Mouse (Mus musculus) stomach, embryonic 14.5 days (tissue): ENCODE measurements around the gene Tstd1. TPM values are rescaled to one million over a fixed set of nuclear protein-coding genes. Genes with fewer than 3 reads are reported as not detected.

ENCODE experiments used
- ATAC-seq: fragments of 200-750 bp; cut with Nextera tagmentation; 2 replicates; pipeline ENCODE4 v1.8.0; 2017; ENCODE audit warnings: low read depth, moderate TSS enrichment; ENCODE audit not compliant: insufficient number of reproducible peaks, insufficient read depth, low FRiP score
- H3K27ac ChIP-seq: fragments of 300-500 bp; sonication (generic); 2 replicates; pipeline ENCODE4 v1.5.1; 2014; ENCODE audit warnings: mild to moderate bottlenecking, low read length, moderate library complexity, mixed read lengths
- H3K27me3 ChIP-seq: fragments of 300-500 bp; sonication (generic); 2 replicates; pipeline ENCODE4 v1.6.1; 2014; ENCODE audit warnings: low read length, control low read depth, mixed read lengths; ENCODE audit not compliant: control insufficient read depth, insufficient read depth
- H3K36me3 ChIP-seq: fragments of 300-500 bp; sonication (generic); 2 replicates; pipeline ENCODE4 v1.6.1; 2014; ENCODE audit warnings: mild to moderate bottlenecking, control low read depth, low read length, moderate library complexity, mixed read lengths; ENCODE audit not compliant: control insufficient read depth, insufficient read depth
- H3K4me1 ChIP-seq: fragments of 300-500 bp; sonication (generic); 2 replicates; pipeline ENCODE4 v1.6.1; 2014; ENCODE audit warnings: low read length, control low read depth, mixed read lengths; ENCODE audit not compliant: control insufficient read depth, insufficient read depth
- H3K4me2 ChIP-seq: fragments of 300-500 bp; sonication (generic); replicated peaks from 2 replicates; pipeline ENCODE4 v1.6.1; 2014; ENCODE audit warnings: low read depth, low read length, control low read depth
- H3K4me3 ChIP-seq: fragments of 300-500 bp; sonication (generic); 2 replicates; pipeline ENCODE4 v1.5.1; 2014; ENCODE audit warnings: low read depth, low read length, control low read depth
- H3K9ac ChIP-seq: fragments of 300-500 bp; sonication (generic); replicated peaks from 2 replicates; pipeline ENCODE4 v1.6.1; 2014; ENCODE audit warnings: low read depth, mild to moderate bottlenecking, control low read depth, low read length, moderate library complexity, mixed read lengths
- H3K9me3 ChIP-seq: fragments of 300-500 bp; sonication (generic); 2 replicates; pipeline ENCODE4 v1.6.1; 2016; ENCODE audit warnings: low read depth, low read length, control low read depth; ENCODE audit not compliant: control insufficient read depth
- WGBS: fragments of 180-500 bp; shearing (Covaris S2); extraction: QIAGEN DNeasy Blood & Tissue Kit; methylation state at CpG from one replicate; pipeline ENCODE4 v1.1.7; 2014; 5-methylcytosine and 5-hydroxymethylcytosine counted together
- polyA plus RNA-seq: library from polyadenylated mRNA; unstranded; fragments of >200 nt; fragmentation: Nextera tagmentation; extraction: Ambion mirVana; gene quantifications from 2 replicates; pipeline ENCODE4 v1.2.1, GENCODE M21; 2014

Gene Tstd1
- polyA plus RNA-seq, 1 experiment from 2014 or later, result 3.1 TPM

- Histone ChIP-seq H3K9me3 (no peaks in the 10 kb centered on the region), H3K4me2 (no peak overlapping the region), H3K4me1 (no peaks in the 10 kb centered on the region), H3K9ac (no peak overlapping the region), H3K27me3 (no peaks in the 10 kb centered on the region), H3K4me3 (no peak overlapping the region), H3K27ac (no peak overlapping the region), H3K36me3 (no peaks in the 10 kb centered on the region)
- WGBS, result 67% methylated on average over 10 of the region's 10 CpGs
- ATAC-seq, result no peak
Measured at GRCm38 (mm10) chr1:171451001-171451400, 32.3 kb downstream of the Tstd1 start.

GRCm38 (mm10) chr1:171452522-171452921, 33.9 kb downstream of the Tstd1 start:
- H3K4me3 ChIP-seq, result no peak overlapping the region
- H3K4me2 ChIP-seq, result no peak overlapping the region
- no peak overlapping the region for H3K27ac ChIP-seq
- no peaks in the 10 kb centered on the region for H3K9me3 ChIP-seq
- no peaks in the 10 kb centered on the region for H3K36me3 ChIP-seq
- 52% methylated on average over 5 of the region's 5 CpGs for WGBS
- no peaks in the 10 kb centered on the region for H3K27me3 ChIP-seq
- no peak for ATAC-seq
- H3K9ac ChIP-seq, result no peak overlapping the region
- H3K4me1 ChIP-seq, result no peaks in the 10 kb centered on the region

GRCm38 (mm10) chr1:171452923-171453322, 34.3 kb downstream of the Tstd1 start:
- WGBS, result 77% methylated on average over 5 of the region's 5 CpGs
- no peak overlapping the region for H3K27ac ChIP-seq

GRCm38 (mm10) chr1:171454926-171455325, 36.3 kb downstream of the Tstd1 start:
- no peak overlapping the region for H3K9ac ChIP-seq
- no peak overlapping the region for H3K4me3 ChIP-seq
- no peak overlapping the region for H3K4me2 ChIP-seq
- ATAC-seq, result no peak
- 83% methylated on average over 6 of the region's 6 CpGs for WGBS
- no peak overlapping the region for H3K27ac ChIP-seq
- no peaks in the 10 kb centered on the region for H3K27me3 ChIP-seq
- no peaks in the 10 kb centered on the region for H3K36me3 ChIP-seq
- no peaks in the 10 kb centered on the region for H3K4me1 ChIP-seq
- H3K9me3 ChIP-seq, result no peaks in the 10 kb centered on the region

More at GRCm38 (mm10) chr1:171452923-171453322, 34.3 kb downstream of the Tstd1 start:
- Histone ChIP-seq H3K9ac (no peak overlapping the region), H3K27me3 (no peaks in the 10 kb centered on the region), H3K9me3 (no peaks in the 10 kb centered on the region), H3K4me1 (no peaks in the 10 kb centered on the region), H3K4me3 (no peak overlapping the region), H3K36me3 (no peaks in the 10 kb centered on the region), H3K4me2 (no peak overlapping the region)
- ATAC-seq, result no peak

GRCm38 (mm10) chr1:171457568-171457967, 38.9 kb downstream of the Tstd1 start:
- H3K4me2 ChIP-seq, result no peak overlapping the region
- H3K27ac ChIP-seq, result no peak overlapping the region
- H3K9me3 ChIP-seq, result no peaks in the 10 kb centered on the region
- ATAC-seq, result no peak
- no peak overlapping the region for H3K9ac ChIP-seq
- no peaks in the 10 kb centered on the region for H3K27me3 ChIP-seq
- 84% methylated on average over 1 of the region's 1 CpGs for WGBS
- peaks cover 7% of the 10 kb centered on the region; the same call in 1 of the 2 replicates for H3K36me3 ChIP-seq
- no peak overlapping the region for H3K4me3 ChIP-seq
- H3K4me1 ChIP-seq, result no peaks in the 10 kb centered on the region

- Histone ChIP-seq H3K9ac (no peak overlapping the region), H3K4me2 (no peak overlapping the region), H3K27me3 (no peaks in the 10 kb centered on the region), H3K27ac (no peak overlapping the region), H3K36me3 (peaks cover 7% of the 10 kb centered on the region; the same call in 1 of the 2 replicates), H3K9me3 (no peaks in the 10 kb centered on the region), H3K4me1 (no peaks in the 10 kb centered on the region), H3K4me3 (no peak overlapping the region)
- WGBS, result 50% methylated on average over 5 of the region's 5 CpGs
- no peak for ATAC-seq
Measured at GRCm38 (mm10) chr1:171459791-171460190, 41.1 kb downstream of the Tstd1 start.

- H3K4me1 ChIP-seq, result no peaks in the 10 kb centered on the region
- no peaks in the 10 kb centered on the region for H3K27me3 ChIP-seq
- H3K4me3 ChIP-seq, result no peak overlapping the region
- H3K36me3 ChIP-seq, result peaks cover 7% of the 10 kb centered on the region; the same call in 1 of the 2 replicates
- no peaks in the 10 kb centered on the region for H3K9me3 ChIP-seq
- no peak overlapping the region for H3K4me2 ChIP-seq
- whole genome bisulfite sequencing, result 89% methylated on average over 21 of the region's 22 CpGs
- no peak for ATAC-seq
- no peak overlapping the region for H3K9ac ChIP-seq
- H3K27ac ChIP-seq, result no peak overlapping the region
Measured at GRCm38 (mm10) chr1:171460551-171461503, 42.2 kb downstream of the Tstd1 start.

- Histone ChIP-seq H3K27me3 (no peaks in the 10 kb centered on the region), H3K4me3 (no peak overlapping the region), H3K4me2 (no peak overlapping the region), H3K4me1 (no peaks in the 10 kb centered on the region), H3K9ac (no peak overlapping the region), H3K36me3 (peaks cover 7% of the 10 kb centered on the region; the same call in 1 of the 2 replicates), H3K9me3 (no peaks in the 10 kb centered on the region), H3K27ac (peak overlapping the region; percentile 52; the same call in 1 of the 2 replicates)
- 94% methylated on average over 3 of the region's 3 CpGs for WGBS
- no peak for ATAC-seq
Measured at GRCm38 (mm10) chr1:171463133-171463532, 44.5 kb downstream of the Tstd1 start.
